Mouse (Mus musculus) cerebellum, adult 2 months (tissue): Measurements from ENCODE around the gene Tcf7l2.

Experiments used
- CTCF ChIP-seq: fragments of 200-500 bp; IDR thresholded peaks from 2 replicates; pipeline ENCODE4 v1.5.1; 2011; ENCODE audit warnings: low read depth, mild to moderate bottlenecking, control low read depth, low read length, moderate library complexity, borderline replicate concordance; ENCODE audit not compliant: insufficient read depth
- POLR2A ChIP-seq: fragments of 200-500 bp; IDR thresholded peaks from 2 replicates; pipeline ENCODE4 v1.6.1; 2011; ENCODE audit warnings: low read length, control low read depth, borderline replicate concordance; ENCODE audit not compliant: insufficient read depth

- TF ChIP-seq CTCF (no peak), POLR2A (no peak)
Observed at GRCm38 (mm10) chr19:55925804-55926521, 184.3 kb downstream of the Tcf7l2 start.
